Mouse (Mus musculus): ENCODE results near the gene Ankfn1.

Gene Ankfn1

GRCm38 (mm10) chr11:89777431-89777830 is at the start of gene Ankfn1:
Gene Ankfn1 (minus strand): TSS chr11:89777653.
- no peak for DNase-seq (ENCODE audit: low spot score in 2 of 2)

- DNase-seq (ENCODE audit: low spot score in 2 of 2), result no peak
Observed at GRCm38 (mm10) chr11:89823661-89824446, 46.4 kb upstream of the Ankfn1 start.

GRCm38 (mm10) chr11:89818594-89818993 is 41.1 kb upstream of the Ankfn1 start:
- DNase-seq (ENCODE audit: low spot score in 2 of 2), result no peak

GRCm38 (mm10) chr11:89811403-89811802 is 34.0 kb upstream of the Ankfn1 start:
- DNase-seq (ENCODE audit: low spot score in 2 of 2), result no peak

GRCm38 (mm10) chr11:89807998-89808397 is 30.5 kb upstream of the Ankfn1 start:
- no peak for DNase-seq (ENCODE audit: low spot score in 2 of 2)

GRCm38 (mm10) chr11:89804822-89805221 is 27.4 kb upstream of the Ankfn1 start:
- no peak for DNase-seq (ENCODE audit: low spot score in 2 of 2)

DNA sequence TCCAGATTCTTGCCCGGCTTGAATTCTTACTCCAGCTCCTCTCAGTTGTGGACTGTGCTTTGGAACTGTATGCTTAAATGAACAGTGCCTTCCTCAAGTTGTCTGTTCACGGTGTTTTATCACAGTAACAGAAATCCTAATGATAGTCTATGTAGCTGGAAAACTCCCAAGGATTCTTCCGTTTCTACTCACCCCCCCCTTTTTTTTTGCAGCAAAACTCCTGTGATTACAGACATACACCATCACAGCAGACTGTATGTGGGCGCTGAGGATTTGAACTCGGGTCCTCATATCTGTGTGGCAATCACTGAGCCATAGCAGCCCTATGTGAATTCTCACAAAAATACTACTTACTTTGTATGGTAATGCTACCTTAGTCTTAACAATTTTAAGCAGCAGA is 26.5 kb upstream of the Ankfn1 start:
- no peak for DNase-seq (ENCODE audit: low spot score in 2 of 2)

- DNase-seq (ENCODE audit: low spot score in 2 of 2), result no peak
Observed at GRCm38 (mm10) chr11:89792709-89793108, 15.3 kb upstream of the Ankfn1 start.

DNA sequence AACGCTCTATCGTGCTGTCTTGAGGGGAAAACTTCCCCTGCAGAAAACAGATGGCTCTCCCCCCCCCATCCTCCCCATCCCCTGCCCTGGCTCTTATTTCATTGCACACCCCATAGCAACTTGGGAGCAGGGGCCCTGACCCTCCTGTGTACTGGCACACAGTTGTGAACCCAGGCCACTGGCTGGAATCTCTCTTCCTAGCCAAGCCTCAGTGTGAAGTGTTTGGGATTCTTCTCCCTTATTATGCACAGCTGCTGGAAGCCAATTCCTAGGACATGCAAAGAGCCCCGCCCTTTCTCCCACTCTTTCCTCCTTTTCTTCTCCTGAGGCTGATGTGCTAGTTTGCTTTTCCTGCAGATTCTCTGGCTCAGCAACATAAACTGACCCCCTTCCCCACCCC is 1.4 kb downstream of the Ankfn1 start:
- DNase-seq (ENCODE audit: low spot score in 2 of 2), result no peak

DNA sequence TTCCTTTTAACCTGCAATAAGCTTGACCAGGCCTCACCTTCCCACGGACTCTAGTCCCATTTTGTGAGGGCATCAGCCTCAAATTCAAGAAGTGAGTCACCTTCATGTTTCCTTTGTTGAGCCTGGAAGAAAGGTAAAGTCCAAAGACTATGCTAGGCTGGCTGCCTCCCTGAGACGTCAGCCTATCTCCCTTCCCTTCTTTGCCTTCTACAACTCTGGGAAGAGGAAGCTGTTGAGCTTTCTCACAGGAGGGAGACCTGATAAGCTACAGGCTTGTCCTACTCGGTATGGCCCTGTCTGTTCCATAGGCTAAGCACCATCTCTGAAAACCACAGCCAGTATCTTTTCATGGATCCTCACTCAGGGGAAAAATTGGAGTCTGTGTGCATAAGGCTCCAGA is 2.5 kb downstream of the Ankfn1 start:
- DNase-seq (ENCODE audit: low spot score in 2 of 2), result no peak

- DNase-seq (ENCODE audit: low spot score in 2 of 2), result no peak
Observed at GRCm38 (mm10) chr11:89772941-89773340, 4.5 kb downstream of the Ankfn1 start.

- DNase-seq (ENCODE audit: low spot score in 2 of 2), result no peak
Observed at GRCm38 (mm10) chr11:89765770-89766148, 11.7 kb downstream of the Ankfn1 start.

DNA sequence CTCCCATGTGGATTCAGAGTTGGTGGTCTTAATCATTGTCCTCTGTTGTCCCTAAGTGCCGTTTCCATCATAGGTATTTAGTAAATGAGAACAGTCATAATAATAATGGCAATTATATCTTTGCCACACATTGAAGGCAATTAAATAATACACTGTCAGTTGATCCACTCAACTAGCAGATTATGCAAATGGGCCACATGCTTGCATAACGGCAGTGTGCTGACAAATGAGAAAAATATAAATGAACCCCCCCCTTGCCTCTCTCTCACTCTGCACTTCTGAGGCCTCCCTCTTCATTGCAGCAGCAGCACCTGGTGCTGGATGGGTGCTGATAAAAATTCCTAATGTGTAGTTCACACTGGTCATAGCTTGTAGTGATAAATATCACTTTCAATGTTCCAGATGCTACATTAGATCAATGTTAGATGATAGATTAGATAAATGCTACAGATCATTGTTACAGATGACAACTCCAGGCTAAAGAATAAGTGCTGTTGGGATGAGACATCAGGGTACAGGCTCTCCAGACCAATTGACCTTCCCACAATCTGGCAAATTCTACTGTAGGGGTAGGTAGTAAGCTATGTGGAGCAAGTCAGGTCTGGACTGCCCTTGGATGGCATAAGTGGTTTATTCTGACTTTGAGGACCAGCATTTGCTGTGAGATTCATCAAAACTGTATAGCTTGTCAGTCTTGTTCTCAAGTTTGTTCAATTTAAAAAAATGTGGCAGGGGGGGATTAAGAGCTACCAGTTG is 12.3 kb downstream of the Ankfn1 start:
- no peak for DNase-seq (ENCODE audit: low spot score in 2 of 2)

DNA sequence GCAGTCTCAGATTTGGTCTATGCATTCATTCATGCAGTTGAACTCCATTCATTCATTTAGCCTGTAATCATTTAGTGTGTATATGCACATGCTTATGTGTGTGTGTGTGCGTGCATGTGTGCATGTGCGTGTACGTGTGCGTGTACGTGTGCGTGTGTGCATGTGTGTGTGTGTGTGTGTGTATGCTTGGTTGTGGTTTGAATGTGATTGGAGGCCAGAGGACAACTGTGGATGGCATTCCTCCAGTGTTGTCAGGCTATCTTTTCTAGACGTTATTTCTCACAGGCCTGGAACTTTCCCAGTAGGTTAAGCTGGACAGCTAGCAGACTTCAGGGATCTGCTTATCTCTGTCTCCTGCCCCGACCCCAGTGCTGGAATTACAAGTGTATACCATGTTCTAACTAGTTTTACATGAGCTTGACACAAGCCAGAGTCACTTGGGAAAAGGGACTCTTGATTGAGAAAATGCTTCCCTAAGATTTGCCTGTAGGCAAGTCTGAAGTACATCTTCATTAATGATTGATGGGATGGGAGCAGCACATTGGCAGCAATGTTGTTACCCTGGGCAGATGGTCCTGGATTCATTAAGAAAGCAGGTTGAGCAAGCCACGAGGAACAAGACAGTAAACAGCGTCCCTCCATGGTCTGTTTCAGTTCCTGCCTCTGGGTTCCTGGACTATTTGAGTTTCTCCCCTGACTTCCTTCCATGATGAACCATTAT is 43.3 kb downstream of the Ankfn1 start:
- DNase-seq (ENCODE audit: low spot score in 2 of 2), result no peak

- no peak for DNase-seq (ENCODE audit: low spot score in 2 of 2)
Observed at GRCm38 (mm10) chr11:89733526-89733925, 43.9 kb downstream of the Ankfn1 start.

GRCm38 (mm10) chr11:89720847-89721246 is 56.6 kb downstream of the Ankfn1 start:
- DNase-seq (ENCODE audit: low spot score in 2 of 2), result peak in 1 of 2 experiments; percentile 49

DNA sequence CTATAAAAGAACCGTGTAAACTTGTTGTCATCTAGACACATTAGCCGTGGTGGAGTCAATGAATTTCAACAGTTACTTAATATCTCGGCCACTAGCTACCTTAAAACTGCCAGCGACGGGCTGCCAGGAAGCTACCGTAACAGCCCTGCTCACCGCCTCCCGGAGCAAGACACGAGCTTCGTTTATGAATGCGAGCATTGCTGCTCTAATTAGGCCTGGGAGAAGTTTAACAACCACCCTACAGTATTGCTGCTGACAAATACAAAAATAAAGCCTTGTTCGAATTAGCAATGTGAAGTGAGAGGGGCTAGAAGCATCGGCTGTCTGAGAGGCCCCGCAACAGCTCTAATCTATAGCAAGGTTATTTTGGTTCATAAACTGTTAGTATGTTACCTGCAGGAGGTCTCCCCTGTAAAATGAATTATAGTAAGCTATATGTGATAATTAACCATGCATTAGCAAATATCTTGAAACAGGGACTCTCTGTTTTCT is 58.9 kb downstream of the Ankfn1 start:
- DNase-seq (ENCODE audit: low spot score in 2 of 2), result no peak

DNA sequence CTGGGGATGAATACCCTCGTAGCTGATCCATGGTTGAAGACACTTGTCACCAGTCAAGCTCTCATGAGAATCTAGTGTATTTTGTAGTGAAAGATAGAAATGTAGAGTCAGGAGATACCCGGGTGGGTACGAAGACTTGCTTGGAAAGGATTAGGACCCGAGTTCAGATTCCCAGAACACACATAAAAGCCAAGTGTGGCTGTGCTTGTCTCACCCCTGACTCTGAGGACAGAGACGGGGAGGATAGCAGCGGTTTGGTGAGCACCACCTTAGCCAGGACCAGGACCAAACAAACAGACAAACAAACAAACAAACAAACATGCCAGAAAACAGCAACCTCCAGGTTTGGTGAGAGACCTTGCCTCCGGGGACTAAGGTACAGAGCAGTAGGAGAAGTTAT is 61.1 kb downstream of the Ankfn1 start:
- no peak for DNase-seq (ENCODE audit: low spot score in 2 of 2)

DNA sequence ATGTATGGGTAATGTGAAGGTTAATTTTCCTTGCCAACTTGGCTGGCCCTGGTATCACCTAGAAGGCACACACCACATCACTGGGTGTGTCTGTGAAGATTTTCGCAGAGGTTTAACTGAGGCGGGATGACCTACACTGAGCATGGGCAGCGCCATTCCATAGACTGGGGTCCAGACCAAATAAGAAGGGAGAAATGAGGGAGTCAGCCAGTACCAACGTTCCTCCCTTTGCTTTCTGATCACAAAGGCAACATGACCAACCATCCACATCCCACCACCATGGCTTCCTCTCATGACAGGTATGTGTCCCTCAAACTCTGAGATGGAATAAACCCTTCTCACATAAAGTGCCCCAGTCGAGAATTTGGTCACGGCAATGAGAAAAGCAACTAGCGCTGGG is 68.9 kb downstream of the Ankfn1 start:
- no peak for DNase-seq (ENCODE audit: low spot score in 2 of 2)

GRCm38 (mm10) chr11:89696431-89697403 is 80.7 kb downstream of the Ankfn1 start:
- no peak for DNase-seq (ENCODE audit: low spot score in 2 of 2)

DNA sequence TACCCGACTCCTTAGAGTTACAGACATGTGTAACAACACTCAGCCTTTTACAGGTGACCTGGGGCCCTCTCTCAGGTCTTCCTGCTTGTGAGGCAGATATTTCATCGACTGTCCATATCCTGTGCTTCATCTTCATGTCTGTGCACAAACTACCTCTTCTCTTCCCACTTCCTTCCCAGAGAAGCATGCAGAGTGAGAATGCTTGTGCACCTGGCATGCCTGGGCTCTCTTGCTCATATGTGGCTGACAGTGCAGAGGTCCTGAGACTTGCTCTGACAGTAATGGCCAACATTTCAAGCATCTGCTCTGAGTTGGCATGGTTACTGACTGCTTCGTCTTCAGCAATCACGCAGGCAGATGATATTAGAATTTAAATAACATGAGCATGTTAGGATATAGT is 83.8 kb downstream of the Ankfn1 start:
- DNase-seq (ENCODE audit: low spot score in 2 of 2), result no peak
